Mouse (Mus musculus): ENCODE results near the gene Spata2l. TPM values are rescaled to one million over a fixed set of nuclear protein-coding genes. Genes with fewer than 3 reads are reported as not detected.
"Not testable (repeated sequence)": the region's sequence is repeated elsewhere in the genome, so short reads cannot be mapped to it uniquely, and the experiment has no call there.

The Spata2l gene
- polyA plus RNA-seq, 1 experiment from 2014 or later = 2.8 TPM

- 91% methylated on average over 11 of the region's 13 CpGs for WGBS (ENCODE audit: missing documents)
- Histone ChIP-seq H3K79me2 (ENCODE audit: inconsistent target) (no peaks in the 10 kb centered on the region), H3K4me3 (ENCODE audit: inconsistent target) (no peak overlapping the region), H3K36me3 (ENCODE audit: inconsistent target) (no peaks in the 10 kb centered on the region), H3K27ac (no peak overlapping the region)
Observed at GRCm38 (mm10) chr8:123233300-123233699, 2.7 kb downstream of the Spata2l start.

- WGBS (ENCODE audit: missing documents) = 78% methylated on average over 7 of the region's 7 CpGs
- H3K27ac ChIP-seq = no peak overlapping the region
- H3K36me3 ChIP-seq (ENCODE audit: inconsistent target) = no peaks in the 10 kb centered on the region
- H3K4me3 ChIP-seq (ENCODE audit: inconsistent target) = no peak overlapping the region
- no peaks in the 10 kb centered on the region for H3K79me2 ChIP-seq (ENCODE audit: inconsistent target)
Observed at GRCm38 (mm10) chr8:123232553-123232952, 3.5 kb downstream of the Spata2l start.

GRCm38 (mm10) chr8:123231742-123232141 lies 4.3 kb downstream of the Spata2l start:
- WGBS (ENCODE audit: missing documents) = 95% methylated on average over 5 of the region's 5 CpGs
- H3K4me3 ChIP-seq (ENCODE audit: inconsistent target) = no peak overlapping the region
- no peaks in the 10 kb centered on the region for H3K36me3 ChIP-seq (ENCODE audit: inconsistent target)
- no peak overlapping the region for H3K27ac ChIP-seq
- no peaks in the 10 kb centered on the region for H3K79me2 ChIP-seq (ENCODE audit: inconsistent target)

GRCm38 (mm10) chr8:123230326-123230725 lies 5.7 kb downstream of the Spata2l start:
- not testable (repeated sequence) for H3K4me3 ChIP-seq (ENCODE audit: inconsistent target); H3K36me3 ChIP-seq (ENCODE audit: inconsistent target)

GRCm38 (mm10) chr8:123228416-123228815 lies 7.6 kb downstream of the Spata2l start:
- 83% methylated on average over 1 of the region's 1 CpGs for WGBS (ENCODE audit: missing documents)
- H3K36me3 ChIP-seq (ENCODE audit: inconsistent target) = no peaks in the 10 kb centered on the region
- H3K79me2 ChIP-seq (ENCODE audit: inconsistent target) = no peaks in the 10 kb centered on the region
- H3K27ac ChIP-seq = no peak overlapping the region
- no peak overlapping the region for H3K4me3 ChIP-seq (ENCODE audit: inconsistent target)

More at GRCm38 (mm10) chr8:123230326-123230725, 5.7 kb downstream of the Spata2l start:
- not testable (repeated sequence) for H3K27ac ChIP-seq; H3K79me2 ChIP-seq (ENCODE audit: inconsistent target)
- WGBS (ENCODE audit: missing documents) = 92% methylated on average over 7 of the region's 11 CpGs

- Histone ChIP-seq H3K27ac (peak within 1 kb of the TSS; percentile 62), H3K36me3 (ENCODE audit: inconsistent target) (no peaks in the 10 kb centered on the region), H3K79me2 (ENCODE audit: inconsistent target) (no peaks in the 10 kb centered on the region), H3K4me3 (ENCODE audit: inconsistent target) (peak within 1 kb of the TSS; percentile 64)
- WGBS (ENCODE audit: missing documents) = 4% methylated on average over 59 of the region's 59 CpGs
Observed at GRCm38 (mm10) chr8:123224278-123225266, 11.5 kb downstream of the Spata2l start, which contains the start of gene Cdk10. TSS of gene Cdk10 (plus strand) at chr8:123224842.

GRCm38 (mm10) chr8:123220917-123221316 lies 15.1 kb downstream of the Spata2l start:
- 20% methylated on average over 1 of the region's 1 CpGs for WGBS (ENCODE audit: missing documents)
- Histone ChIP-seq H3K36me3 (ENCODE audit: inconsistent target) (no peaks in the 10 kb centered on the region), H3K4me3 (ENCODE audit: inconsistent target) (no peak overlapping the region), H3K79me2 (ENCODE audit: inconsistent target) (no peaks in the 10 kb centered on the region), H3K27ac (no peak overlapping the region)

GRCm38 (mm10) chr8:123215430-123215829 lies 20.6 kb downstream of the Spata2l start:
- 86% methylated on average over 3 of the region's 3 CpGs for WGBS (ENCODE audit: missing documents)
- no peak overlapping the region for H3K27ac ChIP-seq
- H3K36me3 ChIP-seq (ENCODE audit: inconsistent target) = 0 out of 2 replicates have a peak, but pooled peaks cover 4% of the 10 kb centered on the region
- peaks cover 21% of the 10 kb centered on the region for H3K79me2 ChIP-seq (ENCODE audit: inconsistent target)
- no peak overlapping the region for H3K4me3 ChIP-seq (ENCODE audit: inconsistent target)

GRCm38 (mm10) chr8:123213118-123213772 lies 22.8 kb downstream of the Spata2l start:
- Histone ChIP-seq H3K36me3 (ENCODE audit: inconsistent target) (peaks cover 26% of the 10 kb centered on the region), H3K27ac (no peak overlapping the region), H3K79me2 (ENCODE audit: inconsistent target) (peaks cover 21% of the 10 kb centered on the region), H3K4me3 (ENCODE audit: inconsistent target) (peak overlapping the region; percentile 28; the same call in 1 of the 2 replicates)
- WGBS (ENCODE audit: missing documents) = 30% methylated on average over 20 of the region's 22 CpGs

GRCm38 (mm10) chr8:123212321-123213117 lies 23.5 kb downstream of the Spata2l start, which contains the start of the genes Chmp1a and Spata33:
TSS of gene Chmp1a (minus strand) at chr8:123212763.
TSS of gene Spata33 (plus strand) at chr8:123212832.
- peak within 1 kb of the TSS; percentile 48 for H3K27ac ChIP-seq
- H3K79me2 ChIP-seq (ENCODE audit: inconsistent target) = peaks cover 21% of the 10 kb centered on the region
- WGBS (ENCODE audit: missing documents) = under 1% methylated on average over 59 of the region's 76 CpGs
- peak within 1 kb of the TSS; percentile 93 for H3K4me3 ChIP-seq (ENCODE audit: inconsistent target)
- peaks cover 33% of the 10 kb centered on the region for H3K36me3 ChIP-seq (ENCODE audit: inconsistent target)

- peak overlapping the region; percentile 48 for H3K27ac ChIP-seq
- H3K36me3 ChIP-seq (ENCODE audit: inconsistent target) = peaks cover 39% of the 10 kb centered on the region
- peaks cover 21% of the 10 kb centered on the region for H3K79me2 ChIP-seq (ENCODE audit: inconsistent target)
- H3K4me3 ChIP-seq (ENCODE audit: inconsistent target) = peak overlapping the region; percentile 93
- WGBS (ENCODE audit: missing documents) = 17% methylated on average over 10 of the region's 10 CpGs
Observed at GRCm38 (mm10) chr8:123211876-123212275, 24.2 kb downstream of the Spata2l start.

GRCm38 (mm10) chr8:123203571-123203970 lies 32.5 kb downstream of the Spata2l start:
- Histone ChIP-seq H3K79me2 (ENCODE audit: inconsistent target) (no peaks in the 10 kb centered on the region), H3K4me3 (ENCODE audit: inconsistent target) (no peak overlapping the region), H3K36me3 (ENCODE audit: inconsistent target) (peaks cover 30% of the 10 kb centered on the region; the same call in 1 of the 2 replicates), H3K27ac (no peak overlapping the region)
- WGBS (ENCODE audit: missing documents) = 83% methylated on average over 3 of the region's 3 CpGs

GRCm38 (mm10) chr8:123202288-123202687 lies 33.7 kb downstream of the Spata2l start:
- WGBS (ENCODE audit: missing documents) = 27% methylated on average over 5 of the region's 5 CpGs
- Histone ChIP-seq H3K79me2 (ENCODE audit: inconsistent target) (no peaks in the 10 kb centered on the region), H3K4me3 (ENCODE audit: inconsistent target) (no peak overlapping the region), H3K27ac (no peak overlapping the region), H3K36me3 (ENCODE audit: inconsistent target) (peaks cover 17% of the 10 kb centered on the region; the same call in 1 of the 2 replicates)

- Histone ChIP-seq H3K36me3 (ENCODE audit: inconsistent target) (no peaks in the 10 kb centered on the region), H3K27ac (no peak overlapping the region), H3K79me2 (ENCODE audit: inconsistent target) (no peaks in the 10 kb centered on the region), H3K4me3 (ENCODE audit: inconsistent target) (no peak overlapping the region)
- 71% methylated on average over 13 of the region's 14 CpGs for WGBS (ENCODE audit: missing documents)
Observed at GRCm38 (mm10) chr8:123199864-123200263, 36.2 kb downstream of the Spata2l start.

Measured in macrophage (primary cell).